16 mouse cellular contexts compared by ENCODE assay signal in genomic region chr10:121367780-121368179, GRCm38 (mm10).
"Had no signal": no experiment of that assay in that cellular context is flagged by ENCODE, and none has a peak within 500 bp of the region (broad histone marks: within the 10 kb centered on the region; RNA-seq: fewer than 3 reads in every experiment).

No protein-coding gene starts in this region.

- H3K9me3 ChIP-seq: limb, embryonic 10.5 days; limb, embryonic 13.5 days; liver, embryonic 13.5 days; megakaryocyte, embryonic 14.5 days had no signal

- DNase-seq: kidney, adult 8-10 months; kidney, postnatal 14 days; layer of hippocampus, adult 9-11 months; liver; liver, embryonic 13.5 days; lung, embryonic 14.5 days; lung, postnatal 36 days; midbrain, embryonic 14.5 days; thymus, adult 18-20 months; thymus, postnatal 36 days had no signal

- H3K27ac ChIP-seq: layer of hippocampus, adult 2 months; limb, embryonic 10.5 days; limb, embryonic 13.5 days; liver, embryonic 13.5 days had no signal

- ATAC-seq: lung, postnatal 0 days had no signal

- H3K27me3 ChIP-seq: limb, embryonic 13.5 days; liver, embryonic 13.5 days; megakaryocyte, embryonic 14.5 days had no signal

- H3K4me2 ChIP-seq: lung, embryonic 14.5 days; midbrain, embryonic 11.5 days had no signal

- H3K4me3 ChIP-seq: layer of hippocampus, adult 2 months; limb, embryonic 10.5 days; limb, embryonic 13.5 days; liver, embryonic 13.5 days had no signal

- H3K9ac ChIP-seq: limb, embryonic 13.5 days; liver, embryonic 13.5 days; lung, embryonic 14.5 days had no signal
